In the genomic region with DNA sequence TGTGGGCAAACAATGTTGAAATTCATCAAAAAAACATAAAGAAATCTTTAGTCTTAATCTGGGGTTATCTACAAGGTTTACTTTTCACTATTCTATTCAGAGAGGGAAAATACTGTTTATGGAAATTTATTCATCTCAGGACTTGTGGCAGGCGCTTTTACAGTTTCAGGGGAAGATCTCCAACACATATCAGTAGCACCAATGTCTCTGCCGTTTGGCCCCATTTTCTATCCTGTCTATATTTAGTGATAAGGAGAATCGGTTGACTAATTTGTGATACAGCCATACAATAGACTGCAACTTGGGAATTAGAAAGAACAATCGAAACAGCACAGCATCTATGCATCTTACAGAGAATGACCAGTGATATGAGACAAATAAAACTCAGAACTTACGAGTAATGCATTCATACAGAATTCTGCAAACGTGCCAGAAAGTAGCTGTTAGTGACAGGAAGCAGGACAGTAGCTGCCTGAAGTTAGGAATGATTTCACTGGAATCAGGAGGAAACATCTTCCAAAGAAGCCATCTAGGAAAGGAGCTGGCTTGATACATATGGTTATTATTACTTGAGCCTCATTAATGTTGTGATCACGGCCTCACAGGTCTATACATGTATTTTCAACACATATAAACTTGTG, we compare ENCODE assay signal across 26 mouse cellular contexts. TPM values are rescaled to one million over a fixed set of nuclear protein-coding genes. Genes with fewer than 3 reads are reported as not detected.
DNase-seq lines count a peak whose midpoint lies in the region; ATAC-seq and TF ChIP-seq lines count a peak whose summit lies in the region.
"Had no signal": no experiment of that assay in that cellular context is flagged by ENCODE, and none has a peak within 500 bp of the region (broad histone marks: within the 10 kb centered on the region; RNA-seq: fewer than 3 reads in every experiment).

No protein-coding gene starts in this region.

- H3K27me3 ChIP-seq in lung, embryonic 14.5 days (ENCODE audit: insufficient read depth, low read length): no peaks in the 10 kb centered on the region
- no peaks in the 10 kb centered on the region for H3K27me3 ChIP-seq in lung, postnatal 0 days (replicated peaks; ENCODE audit: insufficient read depth, low read length)
- H3K27me3 ChIP-seq in midbrain, embryonic 16.5 days (ENCODE audit: control insufficient read depth, insufficient read depth, low read depth, low read length): no peaks in the 10 kb centered on the region
- no peaks in the 10 kb centered on the region for H3K27me3 ChIP-seq in midbrain, embryonic 14.5 days (ENCODE audit: control insufficient read depth, insufficient read depth, low read length)
- H3K27me3 ChIP-seq: embryonic facial prominence, embryonic 12.5 days; embryonic facial prominence, embryonic 15.5 days; heart, embryonic 12.5 days; heart, embryonic 15.5 days; hindbrain, embryonic 15.5 days had no signal

- no peaks in the 10 kb centered on the region for H3K36me3 ChIP-seq in lung, embryonic 14.5 days (ENCODE audit: insufficient read depth)
- no peaks in the 10 kb centered on the region for H3K36me3 ChIP-seq in lung, postnatal 0 days (ENCODE audit: insufficient read depth, low read length)
- no peaks in the 10 kb centered on the region for H3K36me3 ChIP-seq in midbrain, embryonic 16.5 days (ENCODE audit: control insufficient read depth, insufficient read depth, low read length)
- no peaks in the 10 kb centered on the region for H3K36me3 ChIP-seq in midbrain, embryonic 14.5 days (ENCODE audit: control insufficient read depth, insufficient read depth, low read length)
- H3K36me3 ChIP-seq: embryonic facial prominence, embryonic 12.5 days; embryonic facial prominence, embryonic 15.5 days; heart, embryonic 12.5 days; heart, embryonic 15.5 days; hindbrain, embryonic 10.5 days; hindbrain, embryonic 15.5 days had no signal

- no peak overlapping the region for H3K4me3 ChIP-seq in lung, embryonic 14.5 days (ENCODE audit: low read depth, low read length)
- no peak overlapping the region for H3K4me3 ChIP-seq in lung, postnatal 0 days (ENCODE audit: low read depth, low read length)
- no peak overlapping the region for H3K4me3 ChIP-seq in midbrain, embryonic 16.5 days (ENCODE audit: low read depth, low read length)
- H3K4me3 ChIP-seq in midbrain, embryonic 14.5 days (replicated peaks; ENCODE audit: low read depth, low read length): no peak overlapping the region
- H3K4me3 ChIP-seq: embryonic facial prominence, embryonic 12.5 days; embryonic facial prominence, embryonic 15.5 days; gastrocnemius, adult 2 months; heart, embryonic 12.5 days; heart, embryonic 15.5 days; hindbrain, embryonic 10.5 days; hindbrain, embryonic 15.5 days had no signal

- H3K4me1 ChIP-seq in lung, embryonic 14.5 days (ENCODE audit: insufficient read depth): no peaks in the 10 kb centered on the region
- H3K4me1 ChIP-seq in lung, postnatal 0 days (ENCODE audit: insufficient read depth, low read depth, low read length): no peaks in the 10 kb centered on the region
- peaks cover 7% of the 10 kb centered on the region for H3K4me1 ChIP-seq in midbrain, embryonic 16.5 days (ENCODE audit: control insufficient read depth, insufficient read depth, low read length)
- H3K4me1 ChIP-seq in midbrain, embryonic 14.5 days (ENCODE audit: control insufficient read depth, insufficient read depth, low read length): no peaks in the 10 kb centered on the region; the same call in 1 of the 2 replicates
- H3K4me1 ChIP-seq: embryonic facial prominence, embryonic 12.5 days; embryonic facial prominence, embryonic 15.5 days; heart, embryonic 12.5 days; heart, embryonic 15.5 days; hindbrain, embryonic 15.5 days had no signal

- ATAC-seq in lung, embryonic 14.5 days (ENCODE audit: insufficient read depth): no peak; the same call in 1 of the 2 replicates
- no peak for ATAC-seq in lung, postnatal 0 days
- ATAC-seq in midbrain, embryonic 16.5 days: peak; percentile 11; the same call in 1 of the 2 replicates
- no peak for ATAC-seq in midbrain, embryonic 14.5 days (ENCODE audit: low FRiP score, low TSS enrichment)

- TF ChIP-seq CTCF in lung, embryonic 14.5 days (IDR thresholded peaks at IDR 0.05; ENCODE audit: low read depth): no peak
- TF ChIP-seq CTCF in lung, postnatal 0 days (IDR thresholded peaks at IDR 0.05): no peak

- 41% methylated on average over 7 of the region's 7 CpGs for WGBS in lung, embryonic 14.5 days
- WGBS in lung, postnatal 0 days: 42% methylated on average over 7 of the region's 7 CpGs
- WGBS in midbrain, embryonic 16.5 days: 52% methylated on average over 7 of the region's 7 CpGs
- WGBS in midbrain, embryonic 14.5 days: 48% methylated on average over 7 of the region's 7 CpGs

- no peak overlapping the region for H3K4me2 ChIP-seq in lung, embryonic 14.5 days
- H3K4me2 ChIP-seq in lung, postnatal 0 days (replicated peaks; ENCODE audit: low read depth, low read length): no peak overlapping the region
- H3K4me2 ChIP-seq in midbrain, embryonic 16.5 days (ENCODE audit: low read length): no peak overlapping the region
- H3K4me2 ChIP-seq in midbrain, embryonic 14.5 days (ENCODE audit: low read length): no peak overlapping the region
- H3K4me2 ChIP-seq: embryonic facial prominence, embryonic 12.5 days; embryonic facial prominence, embryonic 15.5 days; heart, embryonic 12.5 days; heart, embryonic 15.5 days; hindbrain, embryonic 15.5 days had no signal

- no peaks in the 10 kb centered on the region for H3K9me3 ChIP-seq in lung, embryonic 14.5 days (ENCODE audit: low read depth, low read length)
- no peaks in the 10 kb centered on the region for H3K9me3 ChIP-seq in lung, postnatal 0 days (ENCODE audit: low read length)
- H3K9me3 ChIP-seq in midbrain, embryonic 16.5 days (replicated peaks; ENCODE audit: control insufficient read depth, low read length, poor library complexity, severe bottlenecking): no peaks in the 10 kb centered on the region
- H3K9me3 ChIP-seq in midbrain, embryonic 14.5 days (ENCODE audit: control insufficient read depth, low read length): no peaks in the 10 kb centered on the region
- H3K9me3 ChIP-seq: embryonic facial prominence, embryonic 12.5 days; embryonic facial prominence, embryonic 15.5 days; heart, embryonic 12.5 days; heart, embryonic 15.5 days; hindbrain, embryonic 10.5 days; hindbrain, embryonic 15.5 days had no signal

- peak; percentile 71 for DNase-seq in lung, embryonic 14.5 days
- no peak for DNase-seq in lung, postnatal 4 days
- DNase-seq in lung, postnatal 0 days (ENCODE audit: low spot score): peak; percentile 57
- DNase-seq in lung, postnatal 36 days: no peak
- no peak for DNase-seq in midbrain, embryonic 14.5 days
- DNase-seq: adrenal gland, adult 2 months; adrenal gland, postnatal 14 days; B cell, adult 2 months; cerebellum, adult 11 months; cerebellum, adult 2 months; cerebellum, adult 9-11 months; cerebellum, postnatal 25 days; forebrain, postnatal 0 days; gastrocnemius, adult 2 months; gastrocnemius, postnatal 25 days; heart, adult 18-20 months; heart, postnatal 10 days; heart, postnatal 36 days had no signal

- peak overlapping the region; percentile 33; the same call in 1 of the 2 replicates for H3K27ac ChIP-seq in lung, embryonic 14.5 days (ENCODE audit: low read depth)
- no peak overlapping the region for H3K27ac ChIP-seq in lung, postnatal 0 days (ENCODE audit: low read length)
- H3K27ac ChIP-seq in midbrain, embryonic 16.5 days (ENCODE audit: low read length): no peak overlapping the region
- no peak overlapping the region for H3K27ac ChIP-seq in midbrain, embryonic 14.5 days (replicated peaks; ENCODE audit: low read depth, low read length)
- H3K27ac ChIP-seq: embryonic facial prominence, embryonic 12.5 days; embryonic facial prominence, embryonic 15.5 days; gastrocnemius, adult 2 months; heart, embryonic 15.5 days; hindbrain, embryonic 10.5 days; hindbrain, embryonic 15.5 days had no signal

- no peak overlapping the region for H3K9ac ChIP-seq in lung, embryonic 14.5 days
- no peak overlapping the region for H3K9ac ChIP-seq in lung, postnatal 0 days (replicated peaks; ENCODE audit: low read depth)
- no peak overlapping the region for H3K9ac ChIP-seq in midbrain, embryonic 16.5 days (ENCODE audit: low read depth, low read length)
- H3K9ac ChIP-seq in midbrain, embryonic 14.5 days (replicated peaks; ENCODE audit: low read length): no peak overlapping the region
- H3K9ac ChIP-seq: embryonic facial prominence, embryonic 12.5 days; embryonic facial prominence, embryonic 15.5 days; forebrain, postnatal 0 days; heart, embryonic 12.5 days; heart, embryonic 15.5 days; hindbrain, embryonic 15.5 days had no signal

- TF ChIP-seq EP300 in lung, postnatal 0 days (IDR thresholded peaks at IDR 0.05): no peak

RNA-seq across cellular contexts. Expression of a gene that starts 10.0 kb away (rescaled TPM):
- polyA plus RNA-seq in lung, embryonic 14.5 days (2014; fragmentation: Nextera tagmentation; extraction: Ambion mirVana): 6.8 and 7.0 TPM in 2 replicates
- polyA plus RNA-seq in lung, postnatal 0 days (2015; fragmentation: Nextera tagmentation; extraction: Ambion mirVana): 1.9 and 2.2 TPM in 2 replicates
- 1.1 and 1.5 TPM in 2 replicates for polyA plus RNA-seq in midbrain, embryonic 16.5 days (2015; fragmentation: Nextera tagmentation; extraction: Ambion mirVana)
- 0.70 and 2.8 TPM in 2 replicates for polyA plus RNA-seq in midbrain, embryonic 14.5 days (2014; fragmentation: Nextera tagmentation; extraction: Ambion mirVana)

RNA-seq across cellular contexts. Expression of a gene that starts 16.8 kb away (rescaled TPM):
- polyA plus RNA-seq in lung, embryonic 14.5 days (2014; fragmentation: Nextera tagmentation; extraction: Ambion mirVana): 0.04 and 0.07 TPM in 2 replicates
- polyA plus RNA-seq in lung, postnatal 0 days (2015; fragmentation: Nextera tagmentation; extraction: Ambion mirVana): 0.05 TPM in 1 of 2 replicates, not detected in the other
- 2.6 and 3.5 TPM in 2 replicates for polyA plus RNA-seq in midbrain, embryonic 16.5 days (2015; fragmentation: Nextera tagmentation; extraction: Ambion mirVana)
- 2.5 TPM in 2 replicates for polyA plus RNA-seq in midbrain, embryonic 14.5 days (2014; fragmentation: Nextera tagmentation; extraction: Ambion mirVana)
- polyA plus RNA-seq: adrenal gland, adult 2 months had no signal

RNA-seq across cellular contexts. Expression of a gene that starts 54.0 kb away (rescaled TPM):
- not detected in 2 replicates for polyA plus RNA-seq in lung, embryonic 14.5 days (2014; fragmentation: Nextera tagmentation; extraction: Ambion mirVana)
- polyA plus RNA-seq in lung, postnatal 0 days (2015; fragmentation: Nextera tagmentation; extraction: Ambion mirVana): not detected in 2 replicates
- polyA plus RNA-seq in midbrain, embryonic 16.5 days (2015; fragmentation: Nextera tagmentation; extraction: Ambion mirVana): 0.06 TPM in 1 of 2 replicates, not detected in the other
- 0.36 TPM in 1 of 2 replicates, not detected in the other for polyA plus RNA-seq in midbrain, embryonic 14.5 days (2014; fragmentation: Nextera tagmentation; extraction: Ambion mirVana)
- polyA plus RNA-seq: forebrain, embryonic 14.5 days; heart, embryonic 12.5 days had no signal

Comparison
In these comparisons a context has a peak if more than half of its experiments do, and no peak if none do; other contexts are left out.
1. DNase-seq: peak in lung, embryonic 14.5 days (single experiment) and lung, postnatal 0 days (single experiment); none in lung, postnatal 4 days (0 of 2), lung, postnatal 36 days (single experiment) and midbrain, embryonic 14.5 days (single experiment).